Mouse (Mus musculus) bone marrow, adult 2 months (tissue): ENCODE measurements around the gene Atxn1. TPM values are rescaled to one million over a fixed set of nuclear protein-coding genes. Genes with fewer than 3 reads are reported as not detected.

ENCODE experiments used
- H3K27ac ChIP-seq: fragments of 200-500 bp; 2 replicates; pipeline ENCODE4 v1.5.1; 2012; ENCODE audit warnings: low read depth, mild to moderate bottlenecking, control low read depth, inconsistent platforms, low read length; ENCODE audit not compliant: control insufficient read depth, poor library complexity, insufficient read depth
- H3K4me1 ChIP-seq: fragments of 200-500 bp; 2 replicates; pipeline ENCODE4 v1.6.1; 2011; ENCODE audit warnings: low read length; ENCODE audit not compliant: control insufficient read depth, insufficient read depth
- H3K4me3 ChIP-seq: fragments of 200-500 bp; replicated peaks from 2 replicates; pipeline ENCODE3; 2011; ENCODE audit warnings: mild to moderate bottlenecking, low read depth, low read length, control low read depth; ENCODE audit not compliant: control insufficient read depth
- CTCF ChIP-seq: fragments of 200-500 bp; IDR thresholded peaks from 2 replicates; pipeline ENCODE4 v1.5.1; 2011; ENCODE audit warnings: low read length, control low read depth; ENCODE audit not compliant: control insufficient read depth, insufficient read depth
- POLR2A ChIP-seq: fragments of 200-500 bp; IDR thresholded peaks from 2 replicates; pipeline ENCODE4 v1.6.1; 2011; ENCODE audit warnings: low read depth, mild to moderate bottlenecking, control low read depth, low read length, borderline replicate concordance; ENCODE audit not compliant: control insufficient read depth
- WGBS: fragments of 180-500 bp; shearing (Covaris S2); methylation state at CpG from one replicate; pipeline ENCODE4 v1.1.7; 2018; 5-methylcytosine and 5-hydroxymethylcytosine counted together
- polyA plus RNA-seq: library from polyadenylated mRNA; stranded (reverse); fragments of >200 nt; gene quantifications from 2 replicates; pipeline ENCODE4 v1.2.4, GENCODE M21; 2011; ENCODE audit warnings: low replicate concordance; ENCODE audit not compliant: missing spikeins, insufficient read depth, insufficient read length

The Atxn1 gene
- polyA plus RNA-seq, 1 experiment: 5.8 TPM

GRCm38 (mm10) chr13:45571795-45572262, 393.0 kb downstream of the Atxn1 start:
- no peak overlapping the region for H3K27ac ChIP-seq
- no peaks in the 10 kb centered on the region for H3K4me1 ChIP-seq
- no peak overlapping the region for H3K4me3 ChIP-seq
- WGBS: 8% methylated on average over 6 of the region's 6 CpGs
- TF ChIP-seq POLR2A (no peak), CTCF (peak; percentile 88)

- H3K4me1 ChIP-seq: no peaks in the 10 kb centered on the region
- H3K4me3 ChIP-seq: no peak overlapping the region
- WGBS: 78% methylated on average over 7 of the region's 7 CpGs
- TF ChIP-seq POLR2A (no peak), CTCF (no peak)
- H3K27ac ChIP-seq: no peak overlapping the region
Measured at GRCm38 (mm10) chr13:45569932-45570331, 394.9 kb downstream of the Atxn1 start.

GRCm38 (mm10) chr13:45564946-45565345, 399.9 kb downstream of the Atxn1 start:
- 82% methylated on average over 4 of the region's 4 CpGs for WGBS
- TF ChIP-seq CTCF: no peak

GRCm38 (mm10) chr13:45562011-45562410, 402.8 kb downstream of the Atxn1 start:
- H3K4me3 ChIP-seq: no peak overlapping the region
- no peak overlapping the region for H3K27ac ChIP-seq
- no peak for TF ChIP-seq CTCF
- no peak for TF ChIP-seq POLR2A
- no peaks in the 10 kb centered on the region for H3K4me1 ChIP-seq
- WGBS: 85% methylated on average over 9 of the region's 9 CpGs

More at GRCm38 (mm10) chr13:45564946-45565345, 399.9 kb downstream of the Atxn1 start:
- Histone ChIP-seq H3K4me1 (no peaks in the 10 kb centered on the region), H3K27ac (no peak overlapping the region), H3K4me3 (no peak overlapping the region)

- Histone ChIP-seq H3K4me1 (no peaks in the 10 kb centered on the region), H3K27ac (no peak overlapping the region), H3K4me3 (no peak overlapping the region)
- 76% methylated on average over 7 of the region's 7 CpGs for WGBS
- TF ChIP-seq CTCF (0 out of 2 replicates have a peak, but pooled peaks have one; percentile 18), POLR2A (no peak)
Measured at GRCm38 (mm10) chr13:45560543-45560942, 404.3 kb downstream of the Atxn1 start.

GRCm38 (mm10) chr13:45559258-45559657, 405.6 kb downstream of the Atxn1 start:
- Histone ChIP-seq H3K4me1 (no peaks in the 10 kb centered on the region), H3K27ac (no peak overlapping the region), H3K4me3 (no peak overlapping the region)
- WGBS: 82% methylated on average over 3 of the region's 3 CpGs
- TF ChIP-seq CTCF: no peak
- no peak for TF ChIP-seq POLR2A

- Histone ChIP-seq H3K27ac (no peak overlapping the region), H3K4me3 (no peak overlapping the region), H3K4me1 (no peaks in the 10 kb centered on the region)
- no peak for TF ChIP-seq POLR2A
- TF ChIP-seq CTCF: no peak
- WGBS: 80% methylated on average over 4 of the region's 4 CpGs
Measured at GRCm38 (mm10) chr13:45558367-45558766, 406.4 kb downstream of the Atxn1 start.

- no peaks in the 10 kb centered on the region for H3K4me1 ChIP-seq
- TF ChIP-seq POLR2A (no peak), CTCF (no peak)
- WGBS: 82% methylated on average over 7 of the region's 7 CpGs
- no peak overlapping the region for H3K4me3 ChIP-seq
- H3K27ac ChIP-seq: no peak overlapping the region
Measured at GRCm38 (mm10) chr13:45553674-45554073, 411.1 kb downstream of the Atxn1 start.

GRCm38 (mm10) chr13:45547549-45547948, 417.3 kb downstream of the Atxn1 start:
- no peaks in the 10 kb centered on the region for H3K4me1 ChIP-seq
- 77% methylated on average over 5 of the region's 5 CpGs for WGBS
- no peak for TF ChIP-seq CTCF
- TF ChIP-seq POLR2A: no peak
- no peak overlapping the region for H3K27ac ChIP-seq
- no peak overlapping the region for H3K4me3 ChIP-seq
